In genomic region chr2:79653809-79654164, GRCm38 (mm10) we compare ENCODE assay signal across 21 mouse cellular contexts. TPM values are rescaled to one million over a fixed set of nuclear protein-coding genes. Genes with fewer than 3 reads are reported as not detected.
DNase-seq lines count a peak whose midpoint lies in the region; ATAC-seq and TF ChIP-seq lines count a peak whose summit lies in the region.
"Had no signal": no experiment of that assay in that cellular context is flagged by ENCODE, and none has a peak within 500 bp of the region (broad histone marks: within the 10 kb centered on the region; RNA-seq: fewer than 3 reads in every experiment).

No protein-coding gene starts in this region.

- H3K4me1 ChIP-seq in liver, embryonic 13.5 days (replicated peaks): no peaks in the 10 kb centered on the region
- H3K4me1 ChIP-seq in spleen, adult 2 months (ENCODE audit: control insufficient read depth, insufficient read depth, insufficient read length): peaks cover 5% of the 10 kb centered on the region; the same call in 1 of the 2 replicates
- H3K4me1 ChIP-seq: forebrain, embryonic 13.5 days; heart, embryonic 10.5 days; hindbrain, embryonic 10.5 days; midbrain, embryonic 12.5 days; neural tube, embryonic 15.5 days had no signal

- WGBS in liver, embryonic 13.5 days (ENCODE audit: insufficient replicate concordance): 85% methylated on average over 2 of the region's 2 CpGs
- WGBS in spleen, adult 2 months: 91% methylated on average over 2 of the region's 2 CpGs

- no peak for DNase-seq in frontal cortex, postnatal 25 days (ENCODE audit: low spot score in 2 of 2)
- DNase-seq in liver, embryonic 13.5 days: no peak
- DNase-seq in liver: no peak
- no peak for DNase-seq in spleen, adult 2 months (ENCODE audit: low read depth in 1 of 2, low spot score in 2 of 2)
- DNase-seq in spleen, adult 12 weeks (ENCODE audit: low spot score): no peak
- no peak for DNase-seq in right cerebral cortex, postnatal 14 days
- DNase-seq: cerebellum, adult 8-10 months; lung, postnatal 4 days had no signal

- peak; percentile 50 for ATAC-seq in frontal cortex, adult (ENCODE audit: low TSS enrichment)
- peak; percentile 12; the same call in 1 of the 2 replicates for ATAC-seq in liver, embryonic 13.5 days (ENCODE audit: low read depth)
- no peak for ATAC-seq in erythroid progenitor cell, adult 5-6 weeks (replicated peaks; ENCODE audit: low FRiP score, poor library complexity, severe bottlenecking)
- ATAC-seq: forebrain, embryonic 13.5 days had no signal

- H3K4me3 ChIP-seq in liver, embryonic 13.5 days (replicated peaks): no peak overlapping the region
- H3K4me3 ChIP-seq in spleen, adult 2 months (ENCODE audit: extremely low read depth, insufficient read depth, insufficient read length): no peak overlapping the region
- H3K4me3 ChIP-seq: forebrain, embryonic 13.5 days; heart, embryonic 10.5 days; hindbrain, embryonic 10.5 days; midbrain, embryonic 12.5 days; neural tube, embryonic 15.5 days had no signal

- no peak overlapping the region for H3K4me2 ChIP-seq in liver, embryonic 13.5 days
- H3K4me2 ChIP-seq: forebrain, embryonic 13.5 days; midbrain, embryonic 12.5 days; neural tube, embryonic 15.5 days had no signal

- TF ChIP-seq CTCF in spleen, adult 2 months (IDR thresholded peaks at IDR 0.05; ENCODE audit: extremely low read depth, insufficient read depth, insufficient read length, insufficient replicate concordance): no peak

- H3K27me3 ChIP-seq in liver, embryonic 13.5 days: no peaks in the 10 kb centered on the region
- no peaks in the 10 kb centered on the region for H3K27me3 ChIP-seq in spleen, adult 2 months (ENCODE audit: control insufficient read depth, insufficient read depth, low read length)
- H3K27me3 ChIP-seq: CH12.LX; forebrain, embryonic 13.5 days; midbrain, embryonic 12.5 days; neural tube, embryonic 15.5 days had no signal

- no peak overlapping the region for H3K27ac ChIP-seq in liver, embryonic 13.5 days
- H3K27ac ChIP-seq in spleen, adult 2 months (ENCODE audit: insufficient read depth, low read length): peak overlapping the region; percentile 29; the same call in 1 of the 2 replicates
- H3K27ac ChIP-seq: forebrain, embryonic 13.5 days; heart, embryonic 10.5 days; hindbrain, embryonic 10.5 days; midbrain, embryonic 12.5 days; neural tube, embryonic 15.5 days had no signal

- no peak overlapping the region for H3K9ac ChIP-seq in liver, embryonic 13.5 days
- H3K9ac ChIP-seq: forebrain, embryonic 13.5 days; midbrain, embryonic 12.5 days; neural tube, embryonic 15.5 days had no signal

- peaks cover 29% of the 10 kb centered on the region for H3K36me3 ChIP-seq in liver, embryonic 13.5 days
- H3K36me3 ChIP-seq in spleen, adult 2 months (ENCODE audit: control insufficient read depth, insufficient read depth, low read length): peaks cover 31% of the 10 kb centered on the region

- TF ChIP-seq POLR2A in spleen, adult 2 months (IDR thresholded peaks at IDR 0.05; ENCODE audit: low read depth, low read length): no peak

- no peaks in the 10 kb centered on the region for H3K9me3 ChIP-seq in liver, embryonic 13.5 days (replicated peaks)
- H3K9me3 ChIP-seq: forebrain, embryonic 13.5 days; heart, embryonic 10.5 days; hindbrain, embryonic 10.5 days; midbrain, embryonic 12.5 days; neural tube, embryonic 15.5 days had no signal

RNA-seq across cellular contexts. Expression of gene Itprid2, which starts 18.6 kb away (rescaled TPM):
- 2.3 and 2.8 TPM in 2 replicates for polyA plus RNA-seq in liver, embryonic 13.5 days (2015; fragmentation: Nextera tagmentation; extraction: Ambion mirVana)
- 5.8 and 5.9 TPM in 2 replicates for polyA plus RNA-seq in spleen, adult 2 months (2012; rRNA removed)
- 3.6 and 8.8 TPM in 2 replicates for total RNA-seq in erythroid progenitor cell, adult 5-6 weeks (2015; ENCODE audit: low replicate concordance)
- total RNA-seq in erythroid progenitor cell, adult 5-6 weeks (2017; ENCODE audit: low replicate concordance): 2.7 and 4.3 TPM in 2 replicates

RNA-seq across cellular contexts. Expression of gene Ppp1r1c, which starts 53.8 kb away (rescaled TPM):
- not detected in 2 replicates for polyA plus RNA-seq in liver, embryonic 13.5 days (2015; fragmentation: Nextera tagmentation; extraction: Ambion mirVana)
- polyA plus RNA-seq in spleen, adult 2 months (2012; rRNA removed): not detected in 2 replicates
- total RNA-seq in erythroid progenitor cell, adult 5-6 weeks (2015; ENCODE audit: low replicate concordance): not detected in 2 replicates
- total RNA-seq in erythroid progenitor cell, adult 5-6 weeks (2017; ENCODE audit: low replicate concordance): not detected in 2 replicates
- total RNA-seq: CH12.LX; liver, adult 2 months; MEL had no signal
- polyA plus RNA-seq: gonadal fat pad, adult 2 months; heart, embryonic 10.5 days; heart, postnatal 0 days; kidney, embryonic 14.5 days; liver, adult 2 months had no signal
